Mouse (Mus musculus): ENCODE data around the gene Hnrnph1. TPM values are rescaled to one million over a fixed set of nuclear protein-coding genes. Genes with fewer than 3 reads are reported as not detected.
A peak's percentile ranks its signal among the peaks of the same experiment; 100 is the strongest.

Gene Hnrnph1
- polyA plus RNA-seq, 1 experiment from 2014 or later = 854 TPM

DNA sequence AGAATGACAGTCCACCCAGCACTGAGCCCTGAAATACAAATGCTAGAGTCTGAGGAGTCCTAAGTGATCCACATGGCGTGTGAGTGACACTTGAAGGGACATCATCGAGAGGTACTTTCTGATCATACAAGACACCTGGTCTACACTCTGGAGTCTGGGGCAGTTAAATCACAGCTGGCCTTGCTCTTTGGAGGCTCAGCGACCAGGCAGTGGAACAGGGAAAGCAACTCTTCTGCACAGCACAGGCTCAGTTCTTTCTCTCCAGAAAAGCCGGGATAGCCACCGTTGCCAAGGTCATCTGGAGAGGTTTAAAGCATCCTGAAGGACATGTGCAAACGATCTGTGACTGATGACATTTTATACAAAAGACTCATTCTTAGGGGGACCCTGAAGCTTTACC lies 30.4 kb downstream of the Hnrnph1 start:
- Histone ChIP-seq H3K4me3 (ENCODE audit: low read depth, low read length) (no peak overlapping the region), H3K27me3 (ENCODE audit: control insufficient read depth, insufficient read depth, low read length) (no peaks in the 10 kb centered on the region), H3K4me1 (replicated peaks; ENCODE audit: control insufficient read depth, insufficient read depth, low read length) (no peaks in the 10 kb centered on the region), H3K9me3 (ENCODE audit: control insufficient read depth, low read length) (no peaks in the 10 kb centered on the region), H3K9ac (ENCODE audit: low read depth, low read length) (no peak overlapping the region), H3K4me2 (replicated peaks; ENCODE audit: low read depth, low read length) (no peak overlapping the region), H3K27ac (ENCODE audit: low read depth, low read length) (no peak overlapping the region), H3K36me3 (ENCODE audit: control insufficient read depth, insufficient read depth, low read length) (peaks cover 3% of the 10 kb centered on the region; the same call in 1 of the 2 replicates)
- 61% methylated on average over 6 of the region's 6 CpGs for WGBS
- no peak for DNase-seq (ENCODE audit: low spot score)
- ATAC-seq (ENCODE audit: low FRiP score) = no peak

DNA sequence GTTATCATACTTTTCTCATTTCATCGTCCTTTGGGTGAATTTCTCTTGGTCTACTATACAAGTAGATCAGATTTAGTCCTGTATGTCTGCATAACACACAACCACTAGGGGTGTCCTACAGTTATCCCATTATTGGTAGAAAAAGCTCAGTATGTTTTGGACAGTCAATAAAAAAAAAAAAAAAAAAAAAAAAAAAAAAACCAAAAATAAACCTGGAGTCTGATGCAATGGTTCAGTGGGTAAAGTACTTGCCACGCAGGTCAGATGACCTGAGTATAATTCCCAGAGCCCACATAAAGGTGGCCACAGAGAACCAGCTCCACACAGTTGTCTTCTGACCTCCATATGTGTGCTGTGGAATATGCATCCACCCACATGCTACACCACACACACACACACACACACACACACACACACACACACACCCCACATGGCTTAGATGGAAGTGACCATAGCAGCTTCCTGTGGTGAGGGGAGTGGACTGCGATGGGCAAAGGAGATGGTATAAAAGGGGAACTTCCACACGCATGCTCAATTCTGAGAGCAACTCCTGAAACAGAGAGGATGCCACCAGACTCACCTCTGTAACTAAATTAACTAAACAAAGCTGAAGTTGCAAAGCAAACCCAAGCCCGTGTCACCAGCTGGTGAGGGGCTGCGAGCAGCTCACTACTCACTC lies 38.9 kb downstream of the Hnrnph1 start:
- H3K27ac ChIP-seq (ENCODE audit: low read depth, low read length) = no peak overlapping the region
- no peaks in the 10 kb centered on the region for H3K4me1 ChIP-seq (replicated peaks; ENCODE audit: control insufficient read depth, insufficient read depth, low read length)
- 91% methylated on average over 6 of the region's 6 CpGs for WGBS
- no peaks in the 10 kb centered on the region for H3K27me3 ChIP-seq (ENCODE audit: control insufficient read depth, insufficient read depth, low read length)
- DNase-seq (ENCODE audit: low spot score) (no peak), ATAC-seq (ENCODE audit: low FRiP score) (no peak)
- H3K9ac ChIP-seq (ENCODE audit: low read depth, low read length) = no peak overlapping the region
- peaks cover 4% of the 10 kb centered on the region; the same call in 1 of the 2 replicates for H3K36me3 ChIP-seq (ENCODE audit: control insufficient read depth, insufficient read depth, low read length)
- H3K4me2 ChIP-seq (replicated peaks; ENCODE audit: low read depth, low read length) = no peak overlapping the region
- H3K9me3 ChIP-seq (ENCODE audit: control insufficient read depth, low read length) = no peaks in the 10 kb centered on the region
- H3K4me3 ChIP-seq (ENCODE audit: low read depth, low read length) = no peak overlapping the region

- Histone ChIP-seq H3K9me3 (ENCODE audit: control insufficient read depth, low read length) (no peaks in the 10 kb centered on the region), H3K4me1 (replicated peaks; ENCODE audit: control insufficient read depth, insufficient read depth, low read length) (0 out of 2 replicates have a peak, but pooled peaks cover 2% of the 10 kb centered on the region)
- no peak for ATAC-seq (ENCODE audit: low FRiP score)
Observed at GRCm38 (mm10) chr11:50417856-50418255, 41.1 kb downstream of the Hnrnph1 start.

DNA sequence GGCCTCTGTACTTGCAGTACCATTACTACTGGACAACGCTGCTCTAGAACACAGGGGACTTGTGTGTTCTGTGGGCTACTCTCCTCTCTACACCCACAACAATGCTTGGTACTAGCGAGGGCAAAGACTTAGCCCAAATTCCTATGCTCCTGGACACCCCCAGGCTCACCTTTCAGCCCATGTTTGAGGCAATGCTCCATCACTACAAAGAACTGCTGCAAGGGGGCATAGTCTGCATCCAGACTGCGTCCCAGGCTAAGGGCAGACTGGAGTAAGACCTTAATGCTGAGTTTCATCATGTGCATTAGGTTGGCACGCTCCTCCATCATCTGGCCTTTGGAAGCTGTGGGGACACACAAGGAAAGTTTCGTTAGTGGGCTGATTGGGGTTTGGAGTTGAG lies 44.7 kb downstream of the Hnrnph1 start:
- ATAC-seq (ENCODE audit: low FRiP score) = no peak; the same call in 1 of the 2 replicates
- H3K36me3 ChIP-seq (ENCODE audit: control insufficient read depth, insufficient read depth, low read length) = no peaks in the 10 kb centered on the region
- H3K27ac ChIP-seq (ENCODE audit: low read depth, low read length) = no peak overlapping the region
- H3K9me3 ChIP-seq (ENCODE audit: control insufficient read depth, low read length) = no peaks in the 10 kb centered on the region
- peak overlapping the region; percentile 27 for H3K4me3 ChIP-seq (ENCODE audit: low read depth, low read length)
- peak overlapping the region; percentile 52 for H3K4me2 ChIP-seq (replicated peaks; ENCODE audit: low read depth, low read length)
- H3K4me1 ChIP-seq (replicated peaks; ENCODE audit: control insufficient read depth, insufficient read depth, low read length) = 0 out of 2 replicates have a peak, but pooled peaks cover 2% of the 10 kb centered on the region
- peak overlapping the region; percentile 8; the same call in 1 of the 2 replicates for H3K9ac ChIP-seq (ENCODE audit: low read depth, low read length)
- 48% methylated on average over 5 of the region's 5 CpGs for WGBS
- DNase-seq (ENCODE audit: low spot score) = no peak
- H3K27me3 ChIP-seq (ENCODE audit: control insufficient read depth, insufficient read depth, low read length) = no peaks in the 10 kb centered on the region

More at GRCm38 (mm10) chr11:50417856-50418255, 41.1 kb downstream of the Hnrnph1 start:
- no peak overlapping the region for H3K4me3 ChIP-seq (ENCODE audit: low read depth, low read length)
- no peak overlapping the region for H3K27ac ChIP-seq (ENCODE audit: low read depth, low read length)
- DNase-seq (ENCODE audit: low spot score) = no peak
- no peak overlapping the region for H3K4me2 ChIP-seq (replicated peaks; ENCODE audit: low read depth, low read length)
- H3K36me3 ChIP-seq (ENCODE audit: control insufficient read depth, insufficient read depth, low read length) = peaks cover 4% of the 10 kb centered on the region; the same call in 1 of the 2 replicates
- WGBS = 69% methylated on average over 2 of the region's 2 CpGs
- H3K9ac ChIP-seq (ENCODE audit: low read depth, low read length) = no peak overlapping the region
- no peaks in the 10 kb centered on the region for H3K27me3 ChIP-seq (ENCODE audit: control insufficient read depth, insufficient read depth, low read length)

GRCm38 (mm10) chr11:50421934-50422780 lies 45.4 kb downstream of the Hnrnph1 start:
- 25% methylated on average over 22 of the region's 22 CpGs for WGBS
- peak; percentile 91 for DNase-seq (ENCODE audit: low spot score)
- Histone ChIP-seq H3K4me3 (ENCODE audit: low read depth, low read length) (peak overlapping the region; percentile 27), H3K36me3 (ENCODE audit: control insufficient read depth, insufficient read depth, low read length) (no peaks in the 10 kb centered on the region), H3K4me1 (replicated peaks; ENCODE audit: control insufficient read depth, insufficient read depth, low read length) (0 out of 2 replicates have a peak, but pooled peaks cover 2% of the 10 kb centered on the region), H3K4me2 (replicated peaks; ENCODE audit: low read depth, low read length) (peak overlapping the region; percentile 52), H3K9me3 (ENCODE audit: control insufficient read depth, low read length) (no peaks in the 10 kb centered on the region), H3K27me3 (ENCODE audit: control insufficient read depth, insufficient read depth, low read length) (no peaks in the 10 kb centered on the region), H3K27ac (ENCODE audit: low read depth, low read length) (0 out of 2 replicates have a peak overlapping the region, but pooled peaks have one; percentile 27), H3K9ac (ENCODE audit: low read depth, low read length) (peak overlapping the region; percentile 8; the same call in 1 of the 2 replicates)
- ATAC-seq (ENCODE audit: low FRiP score) = peak; percentile 97

GRCm38 (mm10) chr11:50426056-50426455 lies 49.3 kb downstream of the Hnrnph1 start:
- Histone ChIP-seq H3K27ac (ENCODE audit: low read depth, low read length) (no peak overlapping the region), H3K36me3 (ENCODE audit: control insufficient read depth, insufficient read depth, low read length) (no peaks in the 10 kb centered on the region), H3K9me3 (ENCODE audit: control insufficient read depth, low read length) (no peaks in the 10 kb centered on the region), H3K4me3 (ENCODE audit: low read depth, low read length) (no peak overlapping the region), H3K9ac (ENCODE audit: low read depth, low read length) (no peak overlapping the region), H3K4me2 (replicated peaks; ENCODE audit: low read depth, low read length) (no peak overlapping the region), H3K27me3 (ENCODE audit: control insufficient read depth, insufficient read depth, low read length) (no peaks in the 10 kb centered on the region), H3K4me1 (replicated peaks; ENCODE audit: control insufficient read depth, insufficient read depth, low read length) (0 out of 2 replicates have a peak, but pooled peaks cover 2% of the 10 kb centered on the region)
- DNase-seq (ENCODE audit: low spot score) (no peak), ATAC-seq (ENCODE audit: low FRiP score) (no peak)
- 93% methylated on average over 4 of the region's 4 CpGs for WGBS

DNA sequence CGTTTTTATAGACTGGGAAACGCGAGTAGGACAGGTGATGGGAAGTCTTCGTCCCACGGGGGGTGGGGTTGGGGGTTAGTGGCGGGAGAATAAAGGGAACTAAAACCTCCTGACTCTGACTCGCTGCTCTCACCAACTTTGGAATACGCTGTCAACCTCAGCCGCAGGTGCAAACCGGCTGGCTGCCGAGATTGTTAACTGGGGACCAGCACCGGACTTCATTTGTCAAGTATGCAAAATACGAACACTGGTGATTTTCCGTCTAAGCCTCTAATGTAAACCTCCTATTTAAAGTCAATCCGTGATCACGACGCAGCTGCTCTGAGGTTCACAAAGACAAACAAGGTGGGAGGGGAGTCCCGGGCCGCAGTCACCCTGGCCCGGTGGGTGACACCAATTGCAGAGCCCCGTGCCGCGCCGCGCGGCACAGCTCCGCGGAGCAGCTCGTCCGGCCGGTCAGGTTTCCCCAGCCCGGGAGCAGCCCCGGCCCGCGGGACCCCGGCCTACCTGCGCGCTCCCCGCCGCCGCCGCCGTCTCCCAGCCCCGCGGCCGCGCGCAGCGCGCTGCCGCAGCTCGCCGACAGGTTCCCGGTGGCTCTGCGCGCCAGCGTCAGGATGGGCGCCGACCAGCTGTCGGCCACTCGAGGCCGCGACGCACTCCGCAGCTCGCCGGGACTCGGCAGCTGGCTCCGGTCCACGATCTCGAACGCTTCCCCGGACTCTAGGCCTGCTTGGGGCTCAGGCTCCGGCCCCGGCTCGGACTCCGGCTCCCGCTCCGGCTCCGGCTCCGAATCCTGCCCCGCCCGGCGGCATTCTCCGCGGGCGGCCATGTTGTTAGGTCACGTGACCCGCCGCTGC lies 53.7 kb downstream of the Hnrnph1 start, which contains the start of gene Rufy1:
TSS of gene Rufy1 (minus strand) at position 849 of the 857 bp plus-strand sequence.
- no peaks in the 10 kb centered on the region for H3K4me1 ChIP-seq (replicated peaks; ENCODE audit: control insufficient read depth, insufficient read depth, low read length)
- peak within 1 kb of the TSS; percentile 76 for H3K4me2 ChIP-seq (replicated peaks; ENCODE audit: low read depth, low read length)
- peak within 1 kb of the TSS; percentile 93 for H3K27ac ChIP-seq (ENCODE audit: low read depth, low read length)
- peak within 1 kb of the TSS; percentile 75 for H3K4me3 ChIP-seq (ENCODE audit: low read depth, low read length)
- no peaks in the 10 kb centered on the region for H3K36me3 ChIP-seq (ENCODE audit: control insufficient read depth, insufficient read depth, low read length)
- peak within 1 kb of the TSS; percentile 91 for H3K9ac ChIP-seq (ENCODE audit: low read depth, low read length)
- H3K9me3 ChIP-seq (ENCODE audit: control insufficient read depth, low read length) = no peaks in the 10 kb centered on the region
- under 1% methylated on average over 85 of the region's 90 CpGs for WGBS
- DNase-seq (ENCODE audit: low spot score) (peak; percentile 91), ATAC-seq (ENCODE audit: low FRiP score) (peak; percentile 82)
- no peaks in the 10 kb centered on the region for H3K27me3 ChIP-seq (ENCODE audit: control insufficient read depth, insufficient read depth, low read length)

Data from hindbrain, embryonic 11.5 days (tissue).